9 mouse cellular contexts compared by ENCODE assay signal in genomic region chr3:87794922-87795325, GRCm38 (mm10). TPM values are rescaled to one million over a fixed set of nuclear protein-coding genes. Genes with fewer than 3 reads are reported as not detected.
DNase-seq lines count a peak whose midpoint lies in the region; ATAC-seq and TF ChIP-seq lines count a peak whose summit lies in the region.
"Had no signal": no experiment of that assay in that cellular context is flagged by ENCODE, and none has a peak within 500 bp of the region (broad histone marks: within the 10 kb centered on the region; RNA-seq: fewer than 3 reads in every experiment).

Ntrk1 (minus strand) TSS chr3:87795162.

- H3K36me3 ChIP-seq in ES-Bruce4 (ENCODE audit: control insufficient read depth, insufficient read depth, low read length, poor library complexity, severe bottlenecking): no peaks in the 10 kb centered on the region
- H3K36me3 ChIP-seq in hindbrain, embryonic 10.5 days: no peaks in the 10 kb centered on the region
- no peaks in the 10 kb centered on the region for H3K36me3 ChIP-seq in liver, embryonic 15.5 days (replicated peaks)

- H3K27me3 ChIP-seq in ES-Bruce4 (ENCODE audit: control insufficient read depth, insufficient read depth, low read length, poor library complexity, severe bottlenecking): peaks cover 14% of the 10 kb centered on the region
- peaks cover 99% of the 10 kb centered on the region for H3K27me3 ChIP-seq in hindbrain, embryonic 10.5 days (ENCODE audit: insufficient read depth, poor library complexity, severe bottlenecking)
- peaks cover 94% of the 10 kb centered on the region for H3K27me3 ChIP-seq in liver, embryonic 15.5 days

- H3K4me1 ChIP-seq in ES-Bruce4 (ENCODE audit: control insufficient read depth, insufficient read depth, low read length): no peaks in the 10 kb centered on the region
- H3K4me1 ChIP-seq in hindbrain, embryonic 10.5 days (replicated peaks): peaks cover 46% of the 10 kb centered on the region
- peaks cover 11% of the 10 kb centered on the region for H3K4me1 ChIP-seq in liver, embryonic 15.5 days (replicated peaks)

- TF ChIP-seq EP300 in ES-Bruce4 (IDR thresholded peaks at IDR 0.05; ENCODE audit: insufficient read depth, low read depth, low read length): no peak

- peak within 1 kb of the TSS; percentile 52 for H3K4me2 ChIP-seq in liver, embryonic 15.5 days

- ATAC-seq in liver, embryonic 15.5 days (ENCODE audit: insufficient read depth): no peak
- no peak for ATAC-seq in inflammation-experienced regulatory T-cells, adult 6 months

- DNase-seq in gastrocnemius, adult 2 months: no peak
- DNase-seq in gastrocnemius, adult 8-10 months (ENCODE audit: low spot score in 2 of 2): no peak
- DNase-seq in hindbrain, embryonic 10.5 days (ENCODE audit: low spot score): peak; percentile 36
- DNase-seq in right cerebral cortex, adult 2 months (ENCODE audit: low spot score in 2 of 2): no peak
- no peak for DNase-seq in thymus, postnatal 0 days (ENCODE audit: low spot score)

- intact Hi-C loops in gastrocnemius, adult 2 months (cut with DNase I): loop anchor here (1.0 to 5.0 kb wide), 2 partner anchors 21 to 42 kb away; no protein-coding TSS in a partner anchor

- peak within 1 kb of the TSS; percentile 39; the same call in 1 of the 2 replicates for H3K9ac ChIP-seq in ES-Bruce4 (ENCODE audit: low read depth, poor library complexity, severe bottlenecking)
- no peak within 1 kb of the TSS for H3K9ac ChIP-seq in liver, embryonic 15.5 days

- no peak for TF ChIP-seq POLR2A in ES-Bruce4 (IDR thresholded peaks at IDR 0.05; ENCODE audit: insufficient read depth, low read length)

- no peaks in the 10 kb centered on the region for H3K9me3 ChIP-seq in ES-Bruce4 (replicated peaks; ENCODE audit: control insufficient read depth, insufficient read depth, low read length, poor library complexity, severe bottlenecking)
- no peaks in the 10 kb centered on the region for H3K9me3 ChIP-seq in hindbrain, embryonic 10.5 days
- no peaks in the 10 kb centered on the region for H3K9me3 ChIP-seq in liver, embryonic 15.5 days (replicated peaks)

- no peak for TF ChIP-seq CTCF in gastrocnemius, adult 2 months (IDR thresholded peaks at IDR 0.05)
- TF ChIP-seq CTCF in ES-Bruce4 (IDR thresholded peaks at IDR 0.05; ENCODE audit: low read depth, low read length): no peak

- H3K27ac ChIP-seq in gastrocnemius, adult 2 months: no peak within 1 kb of the TSS
- H3K27ac ChIP-seq in ES-Bruce4 (ENCODE audit: insufficient read depth, low read length): no peak within 1 kb of the TSS
- H3K27ac ChIP-seq in hindbrain, embryonic 10.5 days: peak within 1 kb of the TSS; percentile 66
- H3K27ac ChIP-seq in liver, embryonic 15.5 days (replicated peaks): no peak within 1 kb of the TSS

- under 1% methylated on average over 47 of the region's 47 CpGs for WGBS in hindbrain, embryonic 10.5 days
- 3% methylated on average over 45 of the region's 47 CpGs for WGBS in liver, embryonic 15.5 days (ENCODE audit: insufficient replicate concordance)

- peak within 1 kb of the TSS; percentile 58 for H3K4me3 ChIP-seq in gastrocnemius, adult 2 months
- peak within 1 kb of the TSS; percentile 47 for H3K4me3 ChIP-seq in ES-Bruce4 (ENCODE audit: low read depth, low read length)
- peak within 1 kb of the TSS; percentile 46 for H3K4me3 ChIP-seq in hindbrain, embryonic 10.5 days
- H3K4me3 ChIP-seq in liver, embryonic 15.5 days (replicated peaks): peak within 1 kb of the TSS; percentile 20; the same call in 1 of the 2 replicates

RNA-seq across cellular contexts. Expression of gene Ntrk1, which starts in this region (rescaled TPM):
- total RNA-seq in gastrocnemius, adult 2 months (2021): not detected
- not detected for total RNA-seq in gastrocnemius, adult 8-10 months (2022)
- 0.26 and 0.46 TPM in 2 replicates for polyA plus RNA-seq in ES-Bruce4 (2011; ENCODE audit: insufficient read depth, insufficient read length, low read depth, missing spikeins)
- 9.0 and 23.4 TPM in 2 replicates for polyA plus RNA-seq in hindbrain, embryonic 10.5 days (2016; fragmentation: Nextera tagmentation; extraction: Ambion mirVana)
- polyA plus RNA-seq in liver, embryonic 15.5 days (2015; fragmentation: Nextera tagmentation; extraction: Ambion mirVana): 0.20 and 0.26 TPM in 2 replicates
- under 1 TPM in 1 of 3 experiments, not detected in 2; 0.17 TPM for polyA plus RNA-seq in inflammation-experienced regulatory T-cells, adult 6 months (2017; shearing (Covaris generic))
- polyA plus RNA-seq in thymus, postnatal 0 days (2015; fragmentation: Nextera tagmentation; extraction: Ambion mirVana): 0.15 and 0.48 TPM in 2 replicates
- polyA plus RNA-seq: C2C12 had no signal
